ENCODE assay signal across 17 mouse cellular contexts in genomic region chr7:97302876-97303275, GRCm38 (mm10).
"Had no signal": no experiment of that assay in that cellular context is flagged by ENCODE, and none has a peak within 500 bp of the region (broad histone marks: within the 10 kb centered on the region; RNA-seq: fewer than 3 reads in every experiment).

No protein-coding gene starts in this region.

- H3K27me3 ChIP-seq: liver, embryonic 15.5 days; lung, embryonic 15.5 days; megakaryocyte, embryonic 14.5 days; midbrain, embryonic 13.5 days; midbrain, embryonic 15.5 days; neural tube, embryonic 12.5 days; stomach, embryonic 15.5 days had no signal

- H3K9me3 ChIP-seq: liver, embryonic 15.5 days; lung, embryonic 15.5 days; megakaryocyte, embryonic 14.5 days; midbrain, embryonic 13.5 days; midbrain, embryonic 15.5 days; neural tube, embryonic 12.5 days; stomach, embryonic 15.5 days had no signal

- DNase-seq: lung, postnatal 14 days; lung, postnatal 36 days; right cerebral cortex, postnatal 14 days; thymus, adult 2 months; thymus, postnatal 25 days; thymus, postnatal 4 days had no signal

- H3K9ac ChIP-seq: liver, embryonic 15.5 days; liver, postnatal 0 days; lung, embryonic 15.5 days; midbrain, embryonic 13.5 days; midbrain, embryonic 15.5 days; neural tube, embryonic 12.5 days; stomach, embryonic 15.5 days had no signal

- H3K27ac ChIP-seq: liver, embryonic 15.5 days; lung, embryonic 15.5 days; macrophage; midbrain, embryonic 13.5 days; midbrain, embryonic 15.5 days; neural tube, embryonic 12.5 days; stomach, embryonic 15.5 days; stomach, postnatal 0 days had no signal

- H3K4me3 ChIP-seq: liver, embryonic 15.5 days; lung, embryonic 15.5 days; megakaryocyte, embryonic 14.5 days; midbrain, embryonic 13.5 days; midbrain, embryonic 15.5 days; neural tube, embryonic 12.5 days; stomach, embryonic 15.5 days had no signal

- H3K4me1 ChIP-seq: liver, embryonic 15.5 days; lung, embryonic 15.5 days; midbrain, embryonic 13.5 days; midbrain, embryonic 15.5 days; neural tube, embryonic 12.5 days; stomach, embryonic 15.5 days had no signal

- H3K4me2 ChIP-seq: liver, embryonic 15.5 days; lung, embryonic 15.5 days; midbrain, embryonic 13.5 days; midbrain, embryonic 15.5 days; neural tube, embryonic 12.5 days; stomach, embryonic 15.5 days had no signal

- ATAC-seq: liver, postnatal 0 days; lung, postnatal 0 days; midbrain, embryonic 13.5 days; midbrain, embryonic 15.5 days had no signal
